15 mouse cellular contexts compared by ENCODE assay signal in the genomic region with DNA sequence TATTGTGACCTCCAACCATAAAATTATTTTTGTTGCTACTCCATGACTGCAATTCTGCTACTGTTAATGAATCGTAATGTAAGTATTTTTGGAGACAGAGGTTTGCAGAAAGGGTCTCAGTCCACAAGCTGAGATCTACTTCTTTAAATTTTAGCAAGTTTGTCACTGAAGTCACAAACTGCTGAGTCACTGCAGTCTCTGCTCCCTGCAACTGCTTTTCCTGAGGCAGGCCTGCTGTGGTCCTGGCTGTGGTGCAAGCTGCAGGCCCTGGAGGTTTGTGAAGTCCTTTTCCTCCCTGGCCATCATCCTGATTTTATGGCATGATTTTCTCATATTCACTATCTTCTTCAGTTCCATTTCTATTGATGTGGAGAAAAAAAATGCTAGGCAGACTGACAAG.
DNase-seq lines count a peak whose midpoint lies in the region; ATAC-seq and TF ChIP-seq lines count a peak whose summit lies in the region.
"Had no signal": no experiment of that assay in that cellular context is flagged by ENCODE, and none has a peak within 500 bp of the region (broad histone marks: within the 10 kb centered on the region; RNA-seq: fewer than 3 reads in every experiment).

No protein-coding gene starts in this region.

- no peaks in the 10 kb centered on the region for H3K27me3 ChIP-seq in kidney, embryonic 14.5 days (ENCODE audit: control insufficient read depth, insufficient read depth, low read length)
- no peaks in the 10 kb centered on the region for H3K27me3 ChIP-seq in thymus, adult 2 months (ENCODE audit: control insufficient read depth, insufficient read depth, low read length)
- no peaks in the 10 kb centered on the region for H3K27me3 ChIP-seq in intestine, postnatal 0 days (replicated peaks; ENCODE audit: control insufficient read depth, insufficient read depth, low read length)
- H3K27me3 ChIP-seq: heart, embryonic 15.5 days; midbrain, embryonic 15.5 days had no signal

- WGBS in kidney, embryonic 14.5 days, result 79% methylated on average over 1 of the region's 1 CpGs
- WGBS in thymus, adult 2 months, result 32% methylated on average over 1 of the region's 1 CpGs
- 89% methylated on average over 1 of the region's 1 CpGs for WGBS in intestine, postnatal 0 days

- H3K4me1 ChIP-seq in kidney, embryonic 14.5 days (ENCODE audit: control insufficient read depth, insufficient read depth, low read length), result no peaks in the 10 kb centered on the region
- no peaks in the 10 kb centered on the region for H3K4me1 ChIP-seq in thymus, adult 2 months (replicated peaks; ENCODE audit: control insufficient read depth, insufficient read depth, low read length)
- no peaks in the 10 kb centered on the region for H3K4me1 ChIP-seq in intestine, postnatal 0 days (replicated peaks; ENCODE audit: control insufficient read depth, insufficient read depth, low read length)
- H3K4me1 ChIP-seq: embryonic facial prominence, embryonic 10.5 days; heart, embryonic 15.5 days; midbrain, embryonic 15.5 days had no signal

- H3K4me2 ChIP-seq in kidney, embryonic 14.5 days (replicated peaks; ENCODE audit: low read depth, low read length), result no peak overlapping the region
- H3K4me2 ChIP-seq in intestine, postnatal 0 days (replicated peaks; ENCODE audit: low read depth), result no peak overlapping the region
- H3K4me2 ChIP-seq: heart, embryonic 15.5 days; midbrain, embryonic 15.5 days had no signal

- H3K9ac ChIP-seq in kidney, embryonic 14.5 days (ENCODE audit: low read depth, low read length), result no peak overlapping the region
- H3K9ac ChIP-seq in intestine, postnatal 0 days (ENCODE audit: low read depth, low read length), result no peak overlapping the region
- H3K9ac ChIP-seq: heart, embryonic 15.5 days; midbrain, embryonic 15.5 days had no signal

- H3K27ac ChIP-seq in kidney, embryonic 14.5 days (ENCODE audit: low read depth, low read length), result no peak overlapping the region
- H3K27ac ChIP-seq in thymus, adult 2 months (ENCODE audit: control insufficient read depth, insufficient read depth, low read length), result no peak overlapping the region
- H3K27ac ChIP-seq in intestine, postnatal 0 days (ENCODE audit: low read depth, low read length), result no peak overlapping the region
- H3K27ac ChIP-seq: embryonic facial prominence, embryonic 10.5 days; heart, embryonic 15.5 days; kidney, postnatal 0 days; midbrain, embryonic 15.5 days had no signal

- no peak for TF ChIP-seq CTCF in thymus, adult 2 months (IDR thresholded peaks at IDR 0.05; ENCODE audit: borderline replicate concordance, control insufficient read depth, extremely low read depth, insufficient read depth, low read length, poor library complexity)
- no peak for TF ChIP-seq CTCF in intestine, postnatal 0 days (IDR thresholded peaks at IDR 0.05; ENCODE audit: low read depth)

- no peaks in the 10 kb centered on the region for H3K36me3 ChIP-seq in kidney, embryonic 14.5 days (ENCODE audit: control insufficient read depth, insufficient read depth, low read length)
- H3K36me3 ChIP-seq in thymus, adult 2 months (ENCODE audit: control insufficient read depth, insufficient read depth, low read length), result no peaks in the 10 kb centered on the region
- no peaks in the 10 kb centered on the region for H3K36me3 ChIP-seq in intestine, postnatal 0 days (ENCODE audit: control insufficient read depth, insufficient read depth)
- H3K36me3 ChIP-seq: embryonic facial prominence, embryonic 10.5 days; heart, embryonic 15.5 days; midbrain, embryonic 15.5 days had no signal

- no peaks in the 10 kb centered on the region for H3K9me3 ChIP-seq in kidney, embryonic 14.5 days (ENCODE audit: control insufficient read depth, low read length)
- no peaks in the 10 kb centered on the region for H3K9me3 ChIP-seq in intestine, postnatal 0 days (ENCODE audit: control insufficient read depth)
- H3K9me3 ChIP-seq: embryonic facial prominence, embryonic 10.5 days; heart, embryonic 15.5 days; midbrain, embryonic 15.5 days had no signal

- no peak for TF ChIP-seq POLR2A in thymus, adult 2 months (IDR thresholded peaks at IDR 0.05; ENCODE audit: control insufficient read depth, extremely low read depth, insufficient read depth, low read length, poor library complexity)

- no peak overlapping the region for H3K4me3 ChIP-seq in kidney, embryonic 14.5 days (ENCODE audit: low read length)
- no peak overlapping the region for H3K4me3 ChIP-seq in thymus, adult 2 months (ENCODE audit: control insufficient read depth, insufficient read depth, low read length)
- no peak overlapping the region for H3K4me3 ChIP-seq in intestine, postnatal 0 days (ENCODE audit: low read depth, low read length)
- H3K4me3 ChIP-seq: embryonic facial prominence, embryonic 10.5 days; heart, embryonic 15.5 days; midbrain, embryonic 15.5 days had no signal

- ATAC-seq in kidney, embryonic 14.5 days (ENCODE audit: low FRiP score, low TSS enrichment), result no peak
- peak; percentile 95 for ATAC-seq in common myeloid progenitor, adult 5-6 weeks (replicated peaks; ENCODE audit: low read depth, poor library complexity, severe bottlenecking)
- peak; percentile 89 to 95 for ATAC-seq in hematopoietic stem cell, adult 5-6 weeks (replicated peaks in 1 of 2; ENCODE audit: insufficient read depth in 1 of 2, low FRiP score in 2 of 2, low TSS enrichment in 1 of 2, low read depth in 1 of 2, poor library complexity in 2 of 2, severe bottlenecking in 2 of 2)
- ATAC-seq in intestine, postnatal 0 days, result no peak
- ATAC-seq: midbrain, embryonic 15.5 days had no signal

- peak; percentile 34 for DNase-seq in kidney, postnatal 10 days
- DNase-seq in MEL-GATA-1-ER (ENCODE audit: extremely low read depth, low read depth), result peak; percentile 51
- DNase-seq in thymus, adult 2 months, result no peak
- DNase-seq in retina, embryonic 14.5 days (ENCODE audit: low spot score), result no peak
- DNase-seq: cerebellum, adult 9-11 months; lung, postnatal 4 days; thymus, postnatal 4 days had no signal

Comparison
In these comparisons a context has a peak if more than half of its experiments do, and no peak if none do; other contexts are left out.
1. DNase-seq: peak in kidney, postnatal 10 days (single experiment) and MEL-GATA-1-ER (single experiment); none in thymus, adult 2 months (single experiment) and retina, embryonic 14.5 days (single experiment).
2. ATAC-seq: peak in common myeloid progenitor, adult 5-6 weeks (single experiment) and hematopoietic stem cell, adult 5-6 weeks (2 of 2); none in kidney, embryonic 14.5 days (single experiment) and intestine, postnatal 0 days (single experiment).